Mouse (Mus musculus): ENCODE results near the gene Maneal. TPM values are rescaled to one million over a fixed set of nuclear protein-coding genes. Genes with fewer than 3 reads are reported as not detected.

The Maneal gene
- polyA plus RNA-seq, 1 experiment from 2014 or later = 2.4 TPM

GRCm38 (mm10) chr4:124890831-124891230 lies 28.9 kb upstream of the Maneal start:
- DNase-seq (ENCODE audit: low spot score) (no peak), ATAC-seq (replicated peaks; ENCODE audit: insufficient number of reproducible peaks, low FRiP score, low TSS enrichment, low read depth) (no peak)
- peaks cover 36% of the 10 kb centered on the region for H3K27me3 ChIP-seq (ENCODE audit: control insufficient read depth, insufficient read depth, low read length)
- no peaks in the 10 kb centered on the region for H3K36me3 ChIP-seq (replicated peaks; ENCODE audit: control insufficient read depth, insufficient read depth, low read depth, low read length)
- no peak overlapping the region for H3K27ac ChIP-seq (replicated peaks; ENCODE audit: low read depth, low read length)
- H3K4me3 ChIP-seq (ENCODE audit: low read depth, low read length) = no peak overlapping the region
- no peaks in the 10 kb centered on the region for H3K9me3 ChIP-seq (replicated peaks; ENCODE audit: control insufficient read depth, low read length)
- H3K4me2 ChIP-seq (ENCODE audit: low read depth, low read length) = no peak overlapping the region
- H3K9ac ChIP-seq (replicated peaks; ENCODE audit: low read length) = no peak overlapping the region
- 0 out of 2 replicates have a peak, but pooled peaks cover 6% of the 10 kb centered on the region for H3K4me1 ChIP-seq (ENCODE audit: control insufficient read depth, insufficient read depth, low read length)
- WGBS = 82% methylated on average over 5 of the region's 5 CpGs

DNA sequence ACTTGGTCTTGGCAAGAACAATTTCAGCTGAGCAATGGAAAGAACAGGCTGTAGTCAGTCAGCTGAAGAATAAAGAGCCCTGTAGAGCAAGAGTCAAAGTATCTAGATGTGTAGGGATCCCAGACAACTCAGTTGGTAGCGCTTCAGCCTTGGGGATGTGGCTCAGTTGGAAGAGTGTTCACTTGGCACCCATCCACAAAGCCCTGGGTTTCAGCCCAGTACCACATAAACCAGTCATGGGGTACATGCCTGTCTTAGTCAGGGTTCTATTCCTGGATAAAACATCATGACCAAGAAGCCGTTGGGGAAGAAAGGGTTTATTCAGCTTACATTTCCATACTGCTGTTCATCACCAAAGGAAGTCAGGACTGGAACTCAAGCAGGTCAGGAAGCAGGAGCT lies 28.0 kb upstream of the Maneal start:
- Histone ChIP-seq H3K27ac (replicated peaks; ENCODE audit: low read depth, low read length) (no peak overlapping the region), H3K9me3 (replicated peaks; ENCODE audit: control insufficient read depth, low read length) (no peaks in the 10 kb centered on the region), H3K27me3 (ENCODE audit: control insufficient read depth, insufficient read depth, low read length) (peaks cover 33% of the 10 kb centered on the region), H3K4me1 (ENCODE audit: control insufficient read depth, insufficient read depth, low read length) (0 out of 2 replicates have a peak, but pooled peaks cover 5% of the 10 kb centered on the region), H3K4me2 (ENCODE audit: low read depth, low read length) (no peak overlapping the region), H3K36me3 (replicated peaks; ENCODE audit: control insufficient read depth, insufficient read depth, low read depth, low read length) (no peaks in the 10 kb centered on the region), H3K9ac (replicated peaks; ENCODE audit: low read length) (no peak overlapping the region), H3K4me3 (ENCODE audit: low read depth, low read length) (no peak overlapping the region)
- ATAC-seq (replicated peaks; ENCODE audit: insufficient number of reproducible peaks, low FRiP score, low TSS enrichment, low read depth) = no peak
- no peak for DNase-seq (ENCODE audit: low spot score)
- WGBS = 92% methylated on average over 2 of the region's 2 CpGs

DNA sequence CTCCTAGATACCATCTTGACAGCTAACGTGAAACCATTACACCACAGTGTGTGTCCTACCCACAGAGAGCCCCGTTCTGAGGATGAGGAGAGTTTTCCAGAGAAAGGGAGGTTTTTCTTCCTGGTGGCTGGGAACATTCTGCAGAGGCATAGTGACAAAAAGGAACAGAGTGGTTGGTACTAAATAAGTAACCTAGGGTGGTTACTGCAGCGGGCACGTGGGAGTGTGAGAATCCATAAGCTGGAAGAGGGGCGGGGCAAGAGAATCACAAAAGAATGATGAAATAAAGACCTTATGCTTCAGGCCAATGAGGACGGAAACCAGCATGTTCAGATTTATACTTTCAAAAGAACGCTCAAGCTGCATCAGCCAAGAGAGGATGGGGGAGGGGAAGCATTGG lies 26.7 kb upstream of the Maneal start:
- Histone ChIP-seq H3K36me3 (replicated peaks; ENCODE audit: control insufficient read depth, insufficient read depth, low read depth, low read length) (no peaks in the 10 kb centered on the region), H3K4me1 (ENCODE audit: control insufficient read depth, insufficient read depth, low read length) (no peaks in the 10 kb centered on the region), H3K4me3 (ENCODE audit: low read depth, low read length) (no peak overlapping the region), H3K9me3 (replicated peaks; ENCODE audit: control insufficient read depth, low read length) (no peaks in the 10 kb centered on the region), H3K27me3 (ENCODE audit: control insufficient read depth, insufficient read depth, low read length) (peaks cover 20% of the 10 kb centered on the region), H3K27ac (replicated peaks; ENCODE audit: low read depth, low read length) (no peak overlapping the region), H3K4me2 (ENCODE audit: low read depth, low read length) (no peak overlapping the region), H3K9ac (replicated peaks; ENCODE audit: low read length) (no peak overlapping the region)
- no peak for DNase-seq (ENCODE audit: low spot score)
- 73% methylated on average over 7 of the region's 7 CpGs for WGBS
- no peak for ATAC-seq (replicated peaks; ENCODE audit: insufficient number of reproducible peaks, low FRiP score, low TSS enrichment, low read depth)

DNA sequence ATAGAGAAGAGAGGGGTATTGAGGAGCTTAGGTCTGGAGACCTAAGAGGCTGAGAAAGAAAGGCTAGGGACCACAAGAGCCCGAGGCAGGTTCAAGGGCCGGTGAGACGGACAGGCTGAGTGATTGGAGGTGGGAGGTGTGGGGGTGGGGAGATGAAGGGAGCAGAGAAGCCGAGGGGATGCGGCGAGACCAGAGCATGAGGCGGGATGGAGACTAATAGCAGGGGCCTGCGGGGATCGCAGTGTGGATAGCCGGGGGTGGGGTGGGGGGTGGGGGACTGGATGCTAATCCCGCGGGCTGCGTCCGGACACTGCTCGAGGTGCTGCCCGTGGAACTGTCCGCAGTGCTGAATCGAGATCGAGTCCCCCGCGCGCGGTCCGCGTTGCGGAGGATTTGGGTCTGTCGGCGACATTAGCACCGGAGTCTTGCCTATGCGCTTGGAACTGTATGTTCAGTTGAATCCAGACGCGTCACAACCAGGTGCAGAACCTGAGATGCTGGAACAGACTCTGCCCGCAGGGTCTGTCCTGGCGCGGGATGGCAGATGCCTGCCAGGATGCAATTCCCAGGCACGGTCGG lies 20.3 kb upstream of the Maneal start:
- peaks cover 11% of the 10 kb centered on the region; the same call in 1 of the 2 replicates for H3K4me1 ChIP-seq (ENCODE audit: control insufficient read depth, insufficient read depth, low read length)
- peak overlapping the region; percentile 28 for H3K4me3 ChIP-seq (ENCODE audit: low read depth, low read length)
- H3K27me3 ChIP-seq (ENCODE audit: control insufficient read depth, insufficient read depth, low read length) = peaks cover 30% of the 10 kb centered on the region
- no peaks in the 10 kb centered on the region for H3K9me3 ChIP-seq (replicated peaks; ENCODE audit: control insufficient read depth, low read length)
- H3K9ac ChIP-seq (replicated peaks; ENCODE audit: low read length) = no peak overlapping the region
- WGBS = under 1% methylated on average over 37 of the region's 37 CpGs
- no peaks in the 10 kb centered on the region for H3K36me3 ChIP-seq (replicated peaks; ENCODE audit: control insufficient read depth, insufficient read depth, low read depth, low read length)
- DNase-seq (ENCODE audit: low spot score) (peak; percentile 79), ATAC-seq (replicated peaks; ENCODE audit: insufficient number of reproducible peaks, low FRiP score, low TSS enrichment, low read depth) (peak; percentile 29; the same call in 1 of the 2 replicates)
- H3K4me2 ChIP-seq (ENCODE audit: low read depth, low read length) = peak overlapping the region; percentile 34
- H3K27ac ChIP-seq (replicated peaks; ENCODE audit: low read depth, low read length) = no peak overlapping the region

DNA sequence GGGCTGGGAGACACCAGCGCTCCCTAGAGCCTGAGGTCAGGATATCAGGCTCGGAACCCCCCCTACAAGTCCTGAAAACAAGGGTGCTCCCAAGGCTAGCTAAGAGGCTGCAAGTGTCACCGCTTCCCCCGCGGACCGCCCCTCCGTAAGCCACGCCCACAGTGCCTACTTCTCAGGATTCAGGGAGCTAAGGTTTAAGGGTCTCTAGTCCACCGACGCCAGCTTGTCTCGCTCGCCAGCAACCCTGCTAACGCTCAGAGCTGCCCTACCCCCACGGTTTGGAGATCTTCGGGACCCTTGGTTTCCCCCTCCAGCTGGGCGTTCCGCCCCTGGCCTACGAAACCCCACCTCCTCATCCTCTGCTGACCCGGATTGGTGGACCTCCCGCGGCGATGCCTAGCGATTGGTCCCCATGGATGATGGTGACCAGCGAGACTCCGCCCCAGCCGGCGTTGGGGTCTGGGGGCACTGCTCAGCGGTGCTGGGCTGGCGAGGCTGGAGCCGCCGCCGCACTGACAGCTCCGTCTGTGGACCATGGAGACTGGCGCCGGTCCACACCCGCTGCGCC lies 19.5 kb upstream of the Maneal start:
- Histone ChIP-seq H3K4me3 (ENCODE audit: low read depth, low read length) (peak overlapping the region; percentile 28), H3K9me3 (replicated peaks; ENCODE audit: control insufficient read depth, low read length) (no peaks in the 10 kb centered on the region), H3K9ac (replicated peaks; ENCODE audit: low read length) (no peak overlapping the region), H3K36me3 (replicated peaks; ENCODE audit: control insufficient read depth, insufficient read depth, low read depth, low read length) (no peaks in the 10 kb centered on the region), H3K27ac (replicated peaks; ENCODE audit: low read depth, low read length) (no peak overlapping the region), H3K4me2 (ENCODE audit: low read depth, low read length) (peak overlapping the region; percentile 34), H3K27me3 (ENCODE audit: control insufficient read depth, insufficient read depth, low read length) (peaks cover 30% of the 10 kb centered on the region), H3K4me1 (ENCODE audit: control insufficient read depth, insufficient read depth, low read length) (peaks cover 11% of the 10 kb centered on the region; the same call in 1 of the 2 replicates)
- peak; percentile 93 for ATAC-seq (replicated peaks; ENCODE audit: insufficient number of reproducible peaks, low FRiP score, low TSS enrichment, low read depth)
- DNase-seq (ENCODE audit: low spot score) = peak; percentile 81
- under 1% methylated on average over 37 of the region's 37 CpGs for WGBS

DNA sequence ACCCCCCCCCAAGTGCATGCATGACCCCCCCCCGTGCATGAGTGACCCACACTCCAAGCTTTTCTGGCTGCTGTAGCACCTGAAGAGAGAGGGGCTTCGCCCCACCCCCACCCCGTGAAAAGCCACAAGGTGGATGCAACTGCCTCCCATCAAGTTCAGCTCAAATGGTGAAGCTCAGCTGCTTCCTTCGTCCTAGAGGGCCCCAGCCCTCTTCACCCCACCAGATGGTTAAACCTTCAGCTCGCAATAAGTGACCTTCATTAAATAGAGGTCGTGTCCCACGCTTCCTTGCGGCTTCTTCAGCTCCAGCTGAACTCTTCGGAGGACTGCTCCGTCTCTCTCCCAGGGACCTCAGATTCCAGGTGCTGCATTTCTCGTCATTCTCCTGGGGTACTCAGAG lies 18.6 kb upstream of the Maneal start, which contains the start of gene Epha10:
Gene Epha10 (plus strand): TSS at position 301 of the 400 bp plus-strand sequence.
- ATAC-seq (replicated peaks; ENCODE audit: insufficient number of reproducible peaks, low FRiP score, low TSS enrichment, low read depth) (no peak), DNase-seq (ENCODE audit: low spot score) (no peak)
- Histone ChIP-seq H3K4me3 (ENCODE audit: low read depth, low read length) (peak within 1 kb of the TSS; percentile 28), H3K9me3 (replicated peaks; ENCODE audit: control insufficient read depth, low read length) (no peaks in the 10 kb centered on the region), H3K36me3 (replicated peaks; ENCODE audit: control insufficient read depth, insufficient read depth, low read depth, low read length) (no peaks in the 10 kb centered on the region), H3K4me2 (ENCODE audit: low read depth, low read length) (peak within 1 kb of the TSS; percentile 34), H3K9ac (replicated peaks; ENCODE audit: low read length) (no peak within 1 kb of the TSS), H3K27ac (replicated peaks; ENCODE audit: low read depth, low read length) (no peak within 1 kb of the TSS), H3K27me3 (ENCODE audit: control insufficient read depth, insufficient read depth, low read length) (peaks cover 29% of the 10 kb centered on the region), H3K4me1 (ENCODE audit: control insufficient read depth, insufficient read depth, low read length) (peaks cover 11% of the 10 kb centered on the region; the same call in 1 of the 2 replicates)
- 4% methylated on average over 11 of the region's 11 CpGs for WGBS

GRCm38 (mm10) chr4:124872719-124873118 lies 10.7 kb upstream of the Maneal start:
- no peaks in the 10 kb centered on the region for H3K27me3 ChIP-seq (ENCODE audit: control insufficient read depth, insufficient read depth, low read length)
- H3K4me1 ChIP-seq (ENCODE audit: control insufficient read depth, insufficient read depth, low read length) = no peaks in the 10 kb centered on the region
- no peaks in the 10 kb centered on the region for H3K36me3 ChIP-seq (replicated peaks; ENCODE audit: control insufficient read depth, insufficient read depth, low read depth, low read length)
- DNase-seq (ENCODE audit: low spot score) (no peak), ATAC-seq (replicated peaks; ENCODE audit: insufficient number of reproducible peaks, low FRiP score, low TSS enrichment, low read depth) (no peak)
- H3K9ac ChIP-seq (replicated peaks; ENCODE audit: low read length) = no peak overlapping the region
- no peak overlapping the region for H3K4me2 ChIP-seq (ENCODE audit: low read depth, low read length)
- WGBS = 100% methylated on average over 1 of the region's 1 CpGs
- H3K9me3 ChIP-seq (replicated peaks; ENCODE audit: control insufficient read depth, low read length) = no peaks in the 10 kb centered on the region
- no peak overlapping the region for H3K4me3 ChIP-seq (ENCODE audit: low read depth, low read length)
- no peak overlapping the region for H3K27ac ChIP-seq (replicated peaks; ENCODE audit: low read depth, low read length)

- 17% methylated on average over 7 of the region's 7 CpGs for WGBS
- H3K4me2 ChIP-seq (ENCODE audit: low read depth, low read length) = no peak overlapping the region
- peaks cover 2% of the 10 kb centered on the region; the same call in 1 of the 2 replicates for H3K4me1 ChIP-seq (ENCODE audit: control insufficient read depth, insufficient read depth, low read length)
- H3K27me3 ChIP-seq (ENCODE audit: control insufficient read depth, insufficient read depth, low read length) = peaks cover 21% of the 10 kb centered on the region
- no peak overlapping the region for H3K4me3 ChIP-seq (ENCODE audit: low read depth, low read length)
- H3K27ac ChIP-seq (replicated peaks; ENCODE audit: low read depth, low read length) = no peak overlapping the region
- no peaks in the 10 kb centered on the region for H3K9me3 ChIP-seq (replicated peaks; ENCODE audit: control insufficient read depth, low read length)
- no peak for ATAC-seq (replicated peaks; ENCODE audit: insufficient number of reproducible peaks, low FRiP score, low TSS enrichment, low read depth)
- H3K9ac ChIP-seq (replicated peaks; ENCODE audit: low read length) = no peak overlapping the region
- peak; percentile 89 for DNase-seq (ENCODE audit: low spot score)
- no peaks in the 10 kb centered on the region for H3K36me3 ChIP-seq (replicated peaks; ENCODE audit: control insufficient read depth, insufficient read depth, low read depth, low read length)
These were observed 1.5 kb downstream of the Maneal start for GRCm38 (mm10) chr4:124860446-124860845.
